Mouse (Mus musculus) CH12.LX (cell line): ENCODE measurements at regions not wholly inside any gene's neighbourhood (a gene's known extent, or its start where the extent isn't known, plus 50 kb on each side); places are given as distances from the start of the nearest gene placed in this dataset.

Experiments used
- DNase-seq: peaks from one replicate; pipeline ENCODE4 v3.0.0-alpha.2; 2013; ENCODE audit errors: extremely low read depth
- H3K27ac ChIP-seq: 2 replicates; pipeline ENCODE4 v1.5.1; 2012; ENCODE audit warnings: low read depth, mild to moderate bottlenecking, control low read depth, moderate library complexity; ENCODE audit not compliant: insufficient read depth
- H3K27me3 ChIP-seq: replicated peaks from 2 replicates; pipeline ENCODE3; 2012; ENCODE audit warnings: inconsistent platforms
- H3K36me3 ChIP-seq, 2 experiments: replicated peaks in 1 of 2; 2 replicates each; pipeline versions ENCODE3 to v1.6.1; 2012; ENCODE audit warnings: inconsistent platforms in 1 of 2, low read length in 1 of 2, mild to moderate bottlenecking in 1 of 2, mixed read lengths in 1 of 2, moderate library complexity in 1 of 2; ENCODE audit not compliant: control insufficient read depth in 1 of 2, insufficient read depth in 1 of 2
- H3K4me1 ChIP-seq, 2 experiments: 2 replicates each; pipeline ENCODE4 v1.6.1; 2012; ENCODE audit warnings: inconsistent platforms in 1 of 2, moderate library complexity in 1 of 2; ENCODE audit not compliant: insufficient read depth in 2 of 2, control insufficient read depth in 1 of 2
- H3K4me2 ChIP-seq: 2 replicates; pipeline ENCODE4 v1.6.1; 2012; ENCODE audit warnings: low read depth, mild to moderate bottlenecking, control low read depth; ENCODE audit not compliant: poor library complexity, insufficient read depth, severe bottlenecking
- H3K4me3 ChIP-seq, 3 experiments: fragments of 150-350 bp in 1 of 3; sonication (generic) in 1 of 3; replicated peaks in 1 of 3; 2 replicates each; pipeline versions ENCODE3 to v1.5.1; 2011 to 2012; ENCODE audit warnings: low read depth in 2 of 3, low read length in 2 of 3, mild to moderate bottlenecking in 2 of 3, moderate library complexity in 2 of 3, control low read depth in 1 of 3, improper control_type of control experiment in 1 of 3, inconsistent platforms in 1 of 3, mixed read lengths in 1 of 3; ENCODE audit not compliant: poor library complexity in 1 of 3
- H3K79me2 ChIP-seq: replicated peaks from 2 replicates; pipeline ENCODE4 v1.6.1; 2012; ENCODE audit warnings: mild to moderate bottlenecking, moderate library complexity; ENCODE audit not compliant: control insufficient read depth, poor library complexity, insufficient read depth, severe bottlenecking; ENCODE audit errors: extremely low read depth
- H3K9ac ChIP-seq: 2 replicates; pipeline ENCODE4 v1.6.1; 2012; ENCODE audit warnings: low read depth, mild to moderate bottlenecking, control low read depth, moderate library complexity; ENCODE audit not compliant: insufficient read depth
- H3K9me3 ChIP-seq: replicated peaks from 2 replicates; pipeline ENCODE3; 2012; ENCODE audit warnings: low read length, inconsistent platforms, mixed read lengths
- CHD1 ChIP-seq: IDR thresholded peaks from 2 replicates; pipeline ENCODE4 v1.6.1; 2012; ENCODE audit warnings: low read depth, low read length, improper control_type of control experiment, inconsistent platforms
- EP300 ChIP-seq: IDR thresholded peaks from 2 replicates; pipeline ENCODE4 v1.6.1; 2011; ENCODE audit warnings: low read length, improper control_type of control experiment
- ETS1 ChIP-seq: conservative IDR thresholded peaks from 2 replicates; pipeline ENCODE4 v1.6.1; 2012; ENCODE audit warnings: low read depth, mild to moderate bottlenecking, inconsistent platforms, low read length, improper control_type of control experiment, moderate library complexity
- HCFC1 ChIP-seq: IDR thresholded peaks from 2 replicates; pipeline ENCODE4 v1.6.1; 2012; ENCODE audit warnings: low read depth, mild to moderate bottlenecking, inconsistent platforms, low read length, improper control_type of control experiment
- IRF4 ChIP-seq: IDR thresholded peaks from 2 replicates; pipeline ENCODE4 v1.6.1; 2014; ENCODE audit warnings: low read depth, mild to moderate bottlenecking, inconsistent platforms, low read length, improper control_type of control experiment
- JUND ChIP-seq: conservative IDR thresholded peaks from 2 replicates; pipeline ENCODE4 v1.6.1; 2011; ENCODE audit warnings: low read depth, low read length, improper control_type of control experiment
- MAFK ChIP-seq: IDR thresholded peaks from 2 replicates; pipeline ENCODE4 v1.6.1; 2011; ENCODE audit warnings: low read length, improper control_type of control experiment; ENCODE audit not compliant: insufficient replicate concordance
- MYC ChIP-seq: IDR thresholded peaks from 2 replicates; pipeline ENCODE4 v1.6.1; 2011; ENCODE audit warnings: low read depth, mild to moderate bottlenecking, improper control_type of control experiment, low read length
- NELFE ChIP-seq: IDR thresholded peaks from 2 replicates; pipeline ENCODE4 v1.6.1; 2011; ENCODE audit warnings: low read depth, low read length, improper control_type of control experiment
- POLR2A ChIP-seq: IDR thresholded peaks from 2 replicates; pipeline ENCODE4 v1.6.1; 2011; ENCODE audit warnings: low read depth, mild to moderate bottlenecking, improper control_type of control experiment, low read length
- POLR2AphosphoS2 ChIP-seq: IDR thresholded peaks from 2 replicates; pipeline ENCODE4 v1.6.1; 2011; ENCODE audit warnings: low read depth, low read length, improper control_type of control experiment
- RAD21 ChIP-seq: IDR thresholded peaks from 2 replicates; pipeline ENCODE4 v1.6.1; 2011; ENCODE audit warnings: low read depth, mild to moderate bottlenecking, low read length, improper control_type of control experiment, moderate library complexity
- SMC3 ChIP-seq: IDR thresholded peaks from 2 replicates; pipeline ENCODE4 v1.6.1; 2011; ENCODE audit warnings: low read depth, low read length, improper control_type of control experiment
- TCF12 ChIP-seq: IDR thresholded peaks from 2 replicates; pipeline ENCODE4 v1.6.1; 2014; ENCODE audit warnings: low read depth, mild to moderate bottlenecking, inconsistent platforms, low read length, improper control_type of control experiment
- UBTF ChIP-seq: IDR thresholded peaks from 2 replicates; pipeline ENCODE4 v1.6.1; 2012; ENCODE audit warnings: low read depth, mild to moderate bottlenecking, inconsistent platforms, low read length, improper control_type of control experiment, moderate library complexity
- USF1 ChIP-seq: IDR thresholded peaks from 2 replicates; pipeline ENCODE4 v1.6.1; 2014; ENCODE audit warnings: low read depth, mild to moderate bottlenecking, inconsistent platforms, low read length, improper control_type of control experiment
- USF2 ChIP-seq: conservative IDR thresholded peaks from 2 replicates; pipeline ENCODE4 v1.6.1; 2011; ENCODE audit warnings: low read depth, low read length, improper control_type of control experiment
- ZKSCAN1 ChIP-seq: IDR thresholded peaks from 2 replicates; pipeline ENCODE4 v1.6.1; 2012; ENCODE audit warnings: low read depth, inconsistent platforms, low read length, improper control_type of control experiment, borderline replicate concordance
- dilution Hi-C: fragments of 300-500 bp; cut with MboI; formaldehyde crosslinking; loops from 2 replicates; pipeline ENCODE4 v1.14.3; 2020; ENCODE audit warnings: low sequenced_read_pairs; ENCODE audit not compliant: extremely low pct_unique_long_range_greater_than_20kb, extremely low pct_ligation_motif_present
- in situ Hi-C: fragments of 300-500 bp; cut with MboI; formaldehyde crosslinking; loops from 3 replicates; pipeline ENCODE4 v1.14.3; 2019; ENCODE audit warnings: low sequenced_read_pairs, low pct_ligation_motif_present, low pct_unique_long_range_greater_than_20kb, mixed read lengths

GRCm38 (mm10) chr3:21020297-21020696 is 653.3 kb upstream of the Agtr1b start:
- Histone ChIP-seq H3K9me3 (no peaks in the 10 kb centered on the region), H3K4me3 (no peak overlapping the region), H3K79me2 (no peaks in the 10 kb centered on the region), H3K27me3 (no peaks in the 10 kb centered on the region), H3K27ac (no peak overlapping the region), H3K4me2 (no peak overlapping the region), H3K4me1 (no peaks in the 10 kb centered on the region), H3K9ac (no peak overlapping the region), H3K36me3 (no peaks in the 10 kb centered on the region)
- dilution Hi-C loops: no loop called here
- no peak for DNase-seq
- TF ChIP-seq IRF4 (no peak), EP300 (no peak), USF1 (no peak), NELFE (no peak), ZKSCAN1 (no peak), USF2 (no peak), UBTF (no peak), HCFC1 (no peak), MAFK (no peak), MYC (no peak), POLR2A (no peak), SMC3 (no peak), POLR2AphosphoS2 (no peak), JUND (no peak), CHD1 (no peak), TCF12 (no peak)
- in situ Hi-C loops: no loop called here

- no peaks in the 10 kb centered on the region for H3K4me1 ChIP-seq
- H3K9me3 ChIP-seq: no peaks in the 10 kb centered on the region
- H3K27me3 ChIP-seq: no peaks in the 10 kb centered on the region
- dilution Hi-C loops: no loop called here
- DNase-seq: no peak
- no peak overlapping the region for H3K9ac ChIP-seq
- no peak overlapping the region for H3K4me2 ChIP-seq
- no peaks in the 10 kb centered on the region for H3K36me3 ChIP-seq
- H3K27ac ChIP-seq: no peak overlapping the region
- TF ChIP-seq ETS1: no peak
- TF ChIP-seq RAD21: no peak
- no peak for TF ChIP-seq IRF4
- no peak for TF ChIP-seq POLR2A
- TF ChIP-seq JUND: no peak
- no peak for TF ChIP-seq CHD1
- TF ChIP-seq, all 38 proteins: peak for 0
- in situ Hi-C loops: no loop called here
- Histone ChIP-seq H3K4me3 (no peak overlapping the region), H3K79me2 (no peaks in the 10 kb centered on the region)
Observed at GRCm38 (mm10) chr3:21009650-21010049, 642.7 kb upstream of the Agtr1b start.
